Mouse (Mus musculus) ES-E14 (cell line): Measurements from ENCODE around the gene Prkab1.

Source experiments
- HCFC1 ChIP-seq: IDR thresholded peaks from 2 replicates; pipeline ENCODE4 v1.6.1; 2012; ENCODE audit warnings: low read length, inconsistent platforms, borderline replicate concordance; ENCODE audit not compliant: insufficient read depth
- MAFK ChIP-seq: IDR thresholded peaks from 2 replicates; pipeline ENCODE4 v1.6.1; 2014; ENCODE audit warnings: mild to moderate bottlenecking, low read depth, low read length, inconsistent platforms; ENCODE audit not compliant: insufficient read depth
- ZC3H11A ChIP-seq: IDR thresholded peaks from 2 replicates; pipeline ENCODE4 v1.6.1; 2012; ENCODE audit warnings: low read depth, mild to moderate bottlenecking, inconsistent platforms, low read length, borderline replicate concordance
- ZNF384 ChIP-seq: IDR thresholded peaks from 2 replicates; pipeline ENCODE4 v1.6.1; 2012; ENCODE audit warnings: low read depth, low read length, inconsistent platforms

DNA sequence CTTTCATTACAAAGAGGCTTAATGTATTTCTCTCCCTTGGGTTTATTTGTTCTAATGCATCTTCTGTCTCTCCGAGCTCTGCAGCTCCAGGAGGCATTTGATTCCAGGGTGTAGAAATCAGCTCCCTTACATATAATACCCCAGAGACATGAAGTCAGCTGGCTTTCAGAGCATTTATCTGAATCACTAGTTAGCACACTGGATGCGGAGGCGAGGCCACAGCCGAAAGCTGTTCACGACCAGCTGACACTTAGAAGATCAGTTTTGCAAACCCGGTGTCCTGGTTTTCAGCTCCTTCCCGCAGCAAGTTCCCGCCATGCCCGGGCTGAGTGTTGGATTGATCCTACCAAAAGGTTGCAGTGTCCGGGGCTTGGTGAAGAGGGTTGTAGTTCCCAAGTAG lies 20.0 kb downstream of the Prkab1 start:
- TF ChIP-seq HCFC1 (no peak), ZC3H11A (no peak), ZNF384 (no peak), MAFK (no peak)
